Mouse (Mus musculus): ENCODE measurements around the gene Ptrh2. TPM values are rescaled to one million over a fixed set of nuclear protein-coding genes. Genes with fewer than 3 reads are reported as not detected.

Ptrh2 gene
- total RNA-seq (2021), result 18.2 and 18.8 TPM in 2 replicates
- long read RNA-seq, transcript Ptrh2-202 (2 exons, 3,038 nt), result major isoform, 27 of 30 reads
- long read RNA-seq, partial matches to known transcripts, result 0 of 30 reads
- long read RNA-seq, other reads (novel, unspliced or antisense), result 3 of 30 reads

DNA sequence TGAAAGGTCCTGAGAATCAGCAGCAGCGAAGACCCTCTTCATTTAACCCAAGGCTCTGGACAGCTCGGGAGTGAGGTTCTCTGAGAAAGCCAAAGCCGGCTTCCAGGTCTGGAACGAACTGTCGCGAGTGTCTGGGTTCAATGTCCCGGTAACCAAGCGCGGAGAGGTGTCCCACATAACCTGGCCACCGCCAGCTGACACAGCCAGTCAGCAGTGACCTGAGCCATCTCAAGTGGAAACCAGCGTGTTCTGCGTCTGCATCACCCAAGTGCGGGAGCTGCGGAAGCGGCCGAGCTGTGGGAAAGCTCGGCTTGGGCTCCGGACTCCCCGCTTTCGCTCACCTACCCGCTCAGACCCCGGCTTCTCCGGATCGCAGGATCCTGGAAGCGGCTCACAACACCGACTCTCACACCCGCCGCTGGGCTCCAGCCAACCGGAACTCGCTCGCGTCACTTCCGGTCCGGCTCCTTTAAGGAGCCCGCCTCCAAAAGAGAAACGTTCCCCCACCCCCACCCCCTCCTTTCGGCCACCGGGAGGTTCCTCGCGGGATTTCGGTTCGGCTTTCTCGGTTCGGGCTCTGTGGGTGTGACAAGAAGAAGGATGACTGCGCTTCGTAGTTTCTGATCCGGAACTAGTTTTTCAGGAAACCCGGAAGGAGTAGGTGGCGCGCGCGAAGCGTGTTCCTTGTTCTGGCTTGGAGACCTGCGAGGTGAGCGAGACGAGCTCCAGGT lies at the start of gene Ptrh2, which contains the start of gene Vmp1:
TSS of gene Ptrh2 (plus strand) at position 591 of the 731 bp plus-strand sequence.
TSS of gene Vmp1 (minus strand) at position 442 of the 731 bp plus-strand sequence.
- DNase-seq, result peak; percentile 94

GRCm38 (mm10) chr11:86634396-86634795 lies 49.4 kb upstream of the Ptrh2 start:
- DNase-seq, result no peak

DNA sequence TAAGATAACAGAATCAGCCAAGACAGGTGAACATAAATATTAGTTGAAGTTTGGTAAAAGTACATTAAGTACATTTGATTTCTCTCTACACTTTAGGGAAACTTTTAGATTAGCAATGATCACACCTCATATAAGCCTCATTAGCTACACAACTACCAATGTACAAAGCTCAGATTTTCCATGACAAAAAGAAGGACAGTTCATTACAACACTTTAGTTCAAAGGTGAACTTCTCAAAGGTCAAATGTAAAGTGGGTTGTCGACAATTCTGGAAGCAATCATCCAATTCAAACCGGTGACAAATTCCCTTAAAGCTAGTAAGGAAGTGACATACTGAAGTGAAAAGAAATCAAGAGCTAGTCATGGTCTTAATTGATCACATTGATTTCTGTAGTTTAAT lies 46.1 kb upstream of the Ptrh2 start:
- no peak for DNase-seq

- DNase-seq, result no peak
These were observed 42.1 kb upstream of the Ptrh2 start for GRCm38 (mm10) chr11:86641714-86642113.

GRCm38 (mm10) chr11:86644553-86644952 lies 39.2 kb upstream of the Ptrh2 start:
- DNase-seq, result no peak

- DNase-seq, result no peak
These were observed 37.5 kb upstream of the Ptrh2 start for GRCm38 (mm10) chr11:86646136-86646834.

- no peak for DNase-seq
These were observed 36.8 kb upstream of the Ptrh2 start for GRCm38 (mm10) chr11:86646885-86647459.

DNA sequence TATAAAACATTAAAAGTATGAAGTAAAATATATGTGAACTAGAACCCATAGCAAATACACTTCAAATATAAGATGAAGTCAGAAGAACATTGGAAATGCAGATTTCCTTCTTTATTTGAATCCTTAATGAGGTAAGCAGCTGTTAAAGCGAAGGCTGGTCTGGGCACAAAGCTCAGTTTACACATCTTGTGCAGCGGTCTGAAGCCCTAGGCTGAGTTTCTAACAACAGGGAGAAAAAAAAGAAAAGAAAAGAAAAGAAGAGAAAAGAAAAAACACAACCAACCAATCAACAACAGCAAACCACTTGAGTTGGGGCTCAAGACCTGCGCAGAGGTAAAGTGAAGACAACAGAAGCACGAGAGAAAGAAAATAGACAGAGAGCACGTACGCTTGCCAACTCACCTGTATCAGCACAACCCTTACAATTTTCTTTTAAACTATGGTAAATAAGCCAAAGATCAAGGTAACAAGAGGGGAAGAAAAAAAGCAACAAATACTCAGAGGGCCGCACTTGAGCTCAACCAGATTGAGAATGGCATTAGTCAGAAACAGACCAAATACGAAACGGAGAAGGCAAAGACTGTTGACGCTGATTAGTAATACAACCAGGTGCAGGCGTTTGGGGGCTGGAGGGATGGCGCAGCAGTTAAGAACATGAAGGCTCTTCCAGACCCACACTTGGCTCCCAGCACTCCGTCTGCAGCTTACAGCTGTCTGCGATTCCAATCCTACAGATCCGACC lies 35.9 kb upstream of the Ptrh2 start:
- DNase-seq, result no peak

GRCm38 (mm10) chr11:86649542-86649941 lies 34.2 kb upstream of the Ptrh2 start:
- no peak for DNase-seq

DNA sequence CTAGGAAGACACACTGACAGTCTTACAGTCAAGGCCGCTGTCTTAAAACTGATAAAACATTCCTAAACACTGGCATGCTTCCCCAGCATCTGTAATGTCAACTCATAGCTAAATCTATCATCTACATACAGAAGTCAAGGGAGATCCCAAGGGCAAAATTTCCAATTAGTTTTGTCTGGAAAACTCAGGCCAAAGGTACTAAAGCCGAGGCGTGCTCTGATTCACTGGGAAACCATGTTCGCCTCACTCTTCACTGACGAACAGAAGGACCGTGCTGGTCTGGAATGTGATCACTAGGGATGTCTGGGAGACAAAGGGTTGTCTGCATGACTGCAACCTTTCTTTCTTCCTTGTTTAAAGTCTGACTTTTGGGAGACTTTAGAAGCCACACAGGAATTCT lies 33.1 kb upstream of the Ptrh2 start:
- no peak for DNase-seq

- DNase-seq, result no peak
These were observed 31.2 kb upstream of the Ptrh2 start for GRCm38 (mm10) chr11:86652578-86652979.

- DNase-seq, result no peak
These were observed 30.3 kb upstream of the Ptrh2 start for GRCm38 (mm10) chr11:86653446-86653845.

DNA sequence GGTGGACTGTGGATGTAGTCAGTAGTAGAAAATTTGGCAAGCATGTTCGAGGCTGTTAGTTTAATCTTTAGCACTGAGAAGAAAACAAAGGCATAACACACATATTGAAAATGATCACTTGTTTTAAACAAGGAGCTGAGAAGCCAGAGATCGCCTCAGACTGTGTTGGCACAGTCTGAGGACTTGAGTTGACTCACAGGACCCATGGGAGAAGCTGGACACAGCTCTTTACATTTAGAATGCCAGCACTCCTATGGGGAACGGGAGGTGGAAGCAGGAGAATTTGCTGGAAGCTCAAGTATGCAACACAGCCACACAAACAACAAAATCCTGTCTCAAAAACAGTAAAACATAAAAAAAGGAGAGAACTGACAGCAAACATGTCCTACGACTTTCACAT lies 29.7 kb upstream of the Ptrh2 start:
- no peak for DNase-seq

DNA sequence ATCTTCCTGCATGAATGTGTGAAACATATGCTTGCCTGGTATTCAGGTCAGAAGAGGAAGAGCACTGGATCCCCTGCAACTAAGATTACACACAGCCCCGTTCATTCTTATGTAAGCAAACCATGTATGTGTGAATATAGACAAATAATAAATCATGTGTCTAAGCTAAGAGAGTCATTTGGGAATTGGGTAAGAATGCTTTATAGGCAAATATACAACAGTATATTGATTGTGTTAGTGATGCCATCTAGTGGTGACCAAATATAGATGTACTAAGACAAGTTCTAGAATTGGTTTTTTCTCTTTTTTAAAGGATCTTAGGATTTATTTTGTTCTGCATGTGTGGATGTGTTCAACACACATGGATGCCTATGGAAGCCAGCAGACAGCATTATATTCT lies 28.1 kb upstream of the Ptrh2 start:
- no peak for DNase-seq

- no peak for DNase-seq
These were observed 26.8 kb upstream of the Ptrh2 start for GRCm38 (mm10) chr11:86656849-86657567.

DNA sequence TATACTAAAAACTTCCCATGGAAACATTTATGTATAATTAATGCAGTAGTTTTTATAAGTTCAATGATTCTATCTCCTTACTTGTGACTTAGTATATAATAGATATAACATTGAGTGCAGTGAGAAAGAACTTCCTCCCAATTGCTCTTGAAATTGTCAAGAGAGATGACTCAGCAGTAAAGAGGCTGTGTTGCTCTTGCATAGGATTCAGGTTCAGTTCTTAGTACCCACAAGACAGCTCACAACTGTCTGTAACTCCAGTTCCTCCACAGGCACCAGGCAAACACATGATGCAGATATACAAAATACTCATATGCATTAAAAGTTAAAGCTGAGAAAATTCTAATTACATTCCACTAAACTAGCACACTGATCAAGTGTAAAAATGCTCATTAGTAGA lies 25.9 kb upstream of the Ptrh2 start:
- no peak for DNase-seq

GRCm38 (mm10) chr11:86662986-86663895 lies 20.5 kb upstream of the Ptrh2 start:
- DNase-seq, result no peak

GRCm38 (mm10) chr11:86663977-86664376 lies 19.8 kb upstream of the Ptrh2 start:
- DNase-seq, result no peak

GRCm38 (mm10) chr11:86664406-86664805 lies 19.4 kb upstream of the Ptrh2 start:
- no peak for DNase-seq

GRCm38 (mm10) chr11:86667553-86667952 lies 16.2 kb upstream of the Ptrh2 start:
- no peak for DNase-seq

- no peak for DNase-seq
These were observed 15.6 kb upstream of the Ptrh2 start for GRCm38 (mm10) chr11:86668169-86668568.
